Mouse (Mus musculus) neural tube, embryonic 13.5 days (tissue): ENCODE results near the gene Poln. TPM values are rescaled to one million over a fixed set of nuclear protein-coding genes. Genes with fewer than 3 reads are reported as not detected.
A peak's percentile ranks its signal among the peaks of the same experiment; 100 is the strongest.

Experiments used
- ATAC-seq: fragments of 200-750 bp; cut with Nextera tagmentation; 2 replicates; pipeline ENCODE4 v1.8.0; 2017; ENCODE audit warnings: low read depth, mild to moderate bottlenecking, moderate TSS enrichment, moderate library complexity
- H3K27ac ChIP-seq: fragments of 300-500 bp; sonication (generic); replicated peaks from 2 replicates; pipeline ENCODE4 v1.5.1; 2015; ENCODE audit warnings: moderate library complexity, mild to moderate bottlenecking, inconsistent platforms
- H3K27me3 ChIP-seq: fragments of 300-500 bp; sonication (generic); 2 replicates; pipeline ENCODE4 v1.6.1; 2015; ENCODE audit warnings: mild to moderate bottlenecking, inconsistent platforms
- H3K36me3 ChIP-seq: fragments of 300-500 bp; sonication (generic); 2 replicates; pipeline ENCODE4 v1.6.1; 2015; ENCODE audit warnings: mild to moderate bottlenecking, inconsistent platforms
- H3K4me1 ChIP-seq: fragments of 300-500 bp; sonication (generic); replicated peaks from 2 replicates; pipeline ENCODE4 v1.6.1; 2015; ENCODE audit warnings: inconsistent platforms
- H3K4me2 ChIP-seq: fragments of 300-500 bp; sonication (generic); 2 replicates; pipeline ENCODE4 v1.6.1; 2015; ENCODE audit warnings: inconsistent platforms, mild to moderate bottlenecking, moderate library complexity
- H3K4me3 ChIP-seq: fragments of 300-500 bp; sonication (generic); 2 replicates; pipeline ENCODE4 v1.5.1; 2015; ENCODE audit warnings: mild to moderate bottlenecking, inconsistent platforms
- H3K9ac ChIP-seq: fragments of 300-500 bp; sonication (generic); 2 replicates; pipeline ENCODE4 v1.6.1; 2015; ENCODE audit warnings: moderate library complexity, mild to moderate bottlenecking, inconsistent platforms
- H3K9me3 ChIP-seq: fragments of 300-500 bp; sonication (generic); 2 replicates; pipeline ENCODE4 v1.6.1; 2016; ENCODE audit warnings: inconsistent platforms
- WGBS: fragments of 180-500 bp; shearing (Covaris S2); methylation state at CpG from one replicate; pipeline ENCODE4 v1.1.7; 2015; 5-methylcytosine and 5-hydroxymethylcytosine counted together
- polyA plus RNA-seq: library from polyadenylated mRNA; unstranded; fragments of >200 nt; fragmentation: Nextera tagmentation; extraction: Ambion mirVana; gene quantifications from 2 replicates; pipeline ENCODE4 v1.2.1, GENCODE M21; 2015

The Poln gene
- 0.29 and 1.0 TPM in 2 replicates for polyA plus RNA-seq

GRCm38 (mm10) chr5:34168950-34169891 is at the start of gene Poln, which contains the start of gene Haus3:
Gene Poln (minus strand): TSS chr5:34169448.
Gene Haus3 (minus strand): TSS chr5:34169527.
- ATAC-seq = peak; percentile 100
- no peaks in the 10 kb centered on the region for H3K27me3 ChIP-seq
- WGBS = under 1% methylated on average over 57 of the region's 57 CpGs

DNA sequence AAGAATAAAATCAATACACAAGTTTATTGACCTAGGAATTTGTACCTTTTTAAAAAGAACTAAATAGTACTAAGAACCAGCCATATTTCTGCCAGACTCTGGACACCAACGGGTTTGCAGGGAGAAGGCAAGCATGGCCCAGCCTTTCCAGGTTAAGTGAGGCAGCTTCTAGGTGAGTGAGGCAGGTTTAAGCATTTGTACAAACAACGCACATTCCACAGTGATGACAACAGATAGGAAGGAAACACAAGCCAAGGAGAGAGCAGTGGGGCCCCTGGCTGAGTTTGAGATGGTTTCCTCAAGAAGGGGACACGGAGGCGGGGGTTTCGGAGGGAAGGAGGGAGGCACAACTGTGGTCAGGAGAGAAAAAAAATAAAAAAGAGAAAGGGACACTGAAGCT is 49.4 kb upstream of the Poln start:
- Histone ChIP-seq H3K27me3 (no peaks in the 10 kb centered on the region), H3K36me3 (no peaks in the 10 kb centered on the region; the same call in 1 of the 2 replicates), H3K4me1 (no peaks in the 10 kb centered on the region), H3K9ac (no peak overlapping the region), H3K9me3 (no peaks in the 10 kb centered on the region), H3K4me2 (no peak overlapping the region), H3K27ac (no peak overlapping the region), H3K4me3 (no peak overlapping the region)
- no peak for ATAC-seq
- WGBS = 86% methylated on average over 5 of the region's 5 CpGs

More at GRCm38 (mm10) chr5:34168950-34169891, at the start of gene Poln, which contains the start of gene Haus3:
- peak within 1 kb of the TSS; percentile 72 for H3K4me2 ChIP-seq
- H3K4me3 ChIP-seq = peak within 1 kb of the TSS; percentile 78
- H3K27ac ChIP-seq = peak within 1 kb of the TSS; percentile 91
- H3K9ac ChIP-seq = peak within 1 kb of the TSS; percentile 90
- H3K9me3 ChIP-seq = no peaks in the 10 kb centered on the region
- H3K36me3 ChIP-seq = peaks cover 25% of the 10 kb centered on the region
- H3K4me1 ChIP-seq = peaks cover 44% of the 10 kb centered on the region

DNA sequence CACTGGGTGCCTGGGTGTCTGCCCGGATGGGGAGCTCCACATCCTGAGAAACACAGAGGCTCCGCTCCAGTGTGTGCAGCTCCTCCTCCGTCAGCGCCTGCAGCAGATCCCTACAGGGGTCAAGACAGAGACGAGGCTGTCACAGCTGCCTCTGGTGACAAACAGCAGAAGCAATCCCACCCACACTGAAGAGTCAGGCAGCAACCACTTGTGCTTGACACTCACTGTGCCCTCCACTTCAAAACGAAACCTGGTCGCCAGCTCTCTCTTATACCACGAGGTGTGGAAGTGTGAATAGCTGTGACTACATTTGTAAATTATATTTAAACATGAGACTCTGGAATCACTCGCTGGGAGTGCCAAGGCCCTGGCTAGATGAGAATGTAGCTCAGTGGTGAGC is 48.5 kb upstream of the Poln start:
- no peak overlapping the region for H3K4me3 ChIP-seq
- no peak overlapping the region for H3K9ac ChIP-seq
- no peaks in the 10 kb centered on the region for H3K9me3 ChIP-seq
- H3K27me3 ChIP-seq = no peaks in the 10 kb centered on the region
- peaks cover 3% of the 10 kb centered on the region; the same call in 1 of the 2 replicates for H3K36me3 ChIP-seq
- ATAC-seq = no peak
- no peak overlapping the region for H3K27ac ChIP-seq
- 74% methylated on average over 9 of the region's 9 CpGs for WGBS
- no peaks in the 10 kb centered on the region for H3K4me1 ChIP-seq
- H3K4me2 ChIP-seq = no peak overlapping the region

DNA sequence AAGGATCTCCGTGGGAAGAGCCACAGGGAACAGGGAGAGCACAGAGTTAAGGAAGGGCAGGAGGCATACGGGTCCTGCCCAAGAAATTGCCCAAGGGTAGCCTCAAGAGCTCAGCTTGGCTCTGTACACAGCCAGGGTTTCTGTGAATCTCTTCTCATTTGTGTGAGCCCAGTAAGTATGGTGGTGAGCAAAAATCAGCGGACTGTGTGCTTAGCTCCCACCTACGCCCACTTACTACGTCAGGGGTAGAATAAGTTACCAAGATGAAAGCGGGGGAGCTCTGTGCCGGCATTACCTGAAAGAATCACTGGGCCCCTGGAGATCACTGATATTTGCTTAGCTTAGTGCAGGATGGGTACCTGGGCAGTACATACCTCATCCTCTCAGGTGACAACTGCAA is 46.8 kb upstream of the Poln start:
- Histone ChIP-seq H3K9ac (no peak overlapping the region), H3K36me3 (peaks cover 3% of the 10 kb centered on the region; the same call in 1 of the 2 replicates), H3K4me3 (no peak overlapping the region), H3K27me3 (no peaks in the 10 kb centered on the region), H3K27ac (no peak overlapping the region), H3K4me1 (no peaks in the 10 kb centered on the region), H3K4me2 (no peak overlapping the region), H3K9me3 (no peaks in the 10 kb centered on the region)
- no peak for ATAC-seq
- 84% methylated on average over 7 of the region's 7 CpGs for WGBS

GRCm38 (mm10) chr5:34213659-34214058 is 44.4 kb upstream of the Poln start:
- no peak for ATAC-seq
- Histone ChIP-seq H3K9ac (no peak overlapping the region), H3K36me3 (peaks cover 3% of the 10 kb centered on the region; the same call in 1 of the 2 replicates), H3K4me2 (no peak overlapping the region), H3K27ac (no peak overlapping the region), H3K27me3 (no peaks in the 10 kb centered on the region), H3K9me3 (no peaks in the 10 kb centered on the region), H3K4me1 (no peaks in the 10 kb centered on the region), H3K4me3 (no peak overlapping the region)
- 83% methylated on average over 8 of the region's 8 CpGs for WGBS

GRCm38 (mm10) chr5:34210279-34210678 is 41.0 kb upstream of the Poln start:
- Histone ChIP-seq H3K4me3 (no peak overlapping the region), H3K9ac (no peak overlapping the region), H3K27ac (no peak overlapping the region), H3K36me3 (peaks cover 3% of the 10 kb centered on the region; the same call in 1 of the 2 replicates), H3K4me1 (0 out of 2 replicates have a peak, but pooled peaks cover 4% of the 10 kb centered on the region), H3K9me3 (no peaks in the 10 kb centered on the region), H3K4me2 (no peak overlapping the region), H3K27me3 (no peaks in the 10 kb centered on the region)
- 0% methylated on average over 1 of the region's 1 CpGs for WGBS
- peak; percentile 87 for ATAC-seq

GRCm38 (mm10) chr5:34207503-34207902 is 38.3 kb upstream of the Poln start:
- 67% methylated on average over 3 of the region's 3 CpGs for WGBS
- H3K4me3 ChIP-seq = no peak overlapping the region
- no peak for ATAC-seq
- no peaks in the 10 kb centered on the region for H3K27me3 ChIP-seq
- H3K4me2 ChIP-seq = no peak overlapping the region
- no peak overlapping the region for H3K27ac ChIP-seq
- H3K4me1 ChIP-seq = 0 out of 2 replicates have a peak, but pooled peaks cover 4% of the 10 kb centered on the region
- no peaks in the 10 kb centered on the region for H3K9me3 ChIP-seq
- no peak overlapping the region for H3K9ac ChIP-seq
- no peaks in the 10 kb centered on the region for H3K36me3 ChIP-seq

DNA sequence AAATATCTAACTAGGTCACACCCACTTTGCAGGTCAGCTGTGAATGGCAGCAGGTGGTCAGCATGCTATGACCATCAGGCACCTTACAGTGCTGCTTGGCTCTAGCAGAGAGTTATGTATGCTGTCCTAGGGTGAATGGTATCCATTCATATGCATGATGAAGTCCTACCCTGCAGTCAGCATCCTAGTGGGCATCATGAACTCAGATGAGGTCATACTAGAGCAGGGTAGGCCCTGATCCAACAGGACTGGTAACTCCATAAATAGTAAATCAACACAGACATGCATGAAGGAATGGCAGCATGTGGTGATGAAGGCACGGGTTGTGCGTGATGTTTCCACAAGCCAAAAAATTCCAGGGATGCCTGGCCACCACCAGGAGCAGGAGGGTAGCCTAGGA is 36.5 kb upstream of the Poln start:
- Histone ChIP-seq H3K27ac (no peak overlapping the region), H3K36me3 (no peaks in the 10 kb centered on the region), H3K4me1 (0 out of 2 replicates have a peak, but pooled peaks cover 4% of the 10 kb centered on the region), H3K9me3 (no peaks in the 10 kb centered on the region), H3K4me2 (no peak overlapping the region), H3K4me3 (no peak overlapping the region), H3K27me3 (no peaks in the 10 kb centered on the region), H3K9ac (no peak overlapping the region)
- WGBS = 67% methylated on average over 2 of the region's 2 CpGs
- ATAC-seq = no peak

GRCm38 (mm10) chr5:34204911-34205310 is 35.7 kb upstream of the Poln start:
- Histone ChIP-seq H3K4me1 (0 out of 2 replicates have a peak, but pooled peaks cover 4% of the 10 kb centered on the region), H3K27me3 (no peaks in the 10 kb centered on the region), H3K4me2 (no peak overlapping the region), H3K36me3 (no peaks in the 10 kb centered on the region), H3K27ac (no peak overlapping the region), H3K9ac (no peak overlapping the region), H3K4me3 (no peak overlapping the region), H3K9me3 (no peaks in the 10 kb centered on the region)
- WGBS = 89% methylated on average over 2 of the region's 2 CpGs
- no peak for ATAC-seq

DNA sequence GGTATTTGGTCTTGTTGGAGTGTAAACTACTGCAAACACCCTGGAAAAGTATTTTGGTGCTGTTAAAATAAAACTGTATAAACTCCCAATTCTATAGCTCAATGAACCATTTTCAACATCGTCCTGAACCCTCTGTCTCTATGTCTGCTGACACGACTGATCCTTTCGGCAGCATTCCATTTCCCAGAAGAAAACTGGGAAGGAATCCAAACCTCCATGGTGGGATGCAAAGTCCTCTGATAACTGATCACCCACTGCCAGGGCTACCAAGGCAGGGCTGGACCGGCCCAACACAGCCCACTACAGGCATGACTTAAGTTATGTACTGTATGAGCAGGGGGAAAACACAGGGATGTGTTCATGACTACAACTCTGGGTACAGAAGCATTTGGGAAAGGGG is 32.8 kb upstream of the Poln start:
- no peak for ATAC-seq
- 80% methylated on average over 4 of the region's 4 CpGs for WGBS
- H3K9ac ChIP-seq = no peak overlapping the region

DNA sequence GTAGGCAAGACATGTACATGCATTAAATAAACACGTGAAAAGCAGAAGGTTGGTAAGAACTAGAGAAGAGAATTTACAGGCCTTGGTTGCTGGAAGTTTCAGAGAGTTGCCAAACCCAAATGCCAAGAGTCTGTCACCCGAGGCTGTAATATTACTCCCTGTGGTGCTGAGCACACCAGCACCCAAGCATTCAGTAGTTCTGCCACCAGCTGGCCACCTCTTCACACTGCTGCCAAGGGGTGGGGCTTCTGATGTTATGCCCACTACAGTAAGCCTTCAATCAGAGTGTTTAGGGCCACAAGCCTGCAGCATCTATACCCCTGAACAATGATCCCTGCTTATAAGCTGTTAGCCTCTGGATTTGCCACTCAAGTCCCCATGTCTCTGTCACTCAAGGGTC is 32.1 kb upstream of the Poln start:
- ATAC-seq = no peak
- Histone ChIP-seq H3K27me3 (no peaks in the 10 kb centered on the region), H3K4me3 (no peak overlapping the region), H3K9ac (no peak overlapping the region), H3K4me1 (no peaks in the 10 kb centered on the region), H3K36me3 (no peaks in the 10 kb centered on the region), H3K4me2 (no peak overlapping the region), H3K27ac (no peak overlapping the region), H3K9me3 (no peaks in the 10 kb centered on the region)
- 78% methylated on average over 2 of the region's 2 CpGs for WGBS

More for the DNA sequence above, 32.8 kb upstream of the Poln start:
- Histone ChIP-seq H3K36me3 (no peaks in the 10 kb centered on the region), H3K4me2 (no peak overlapping the region), H3K27ac (no peak overlapping the region), H3K4me1 (no peaks in the 10 kb centered on the region), H3K27me3 (no peaks in the 10 kb centered on the region), H3K9me3 (no peaks in the 10 kb centered on the region), H3K4me3 (no peak overlapping the region)

- Histone ChIP-seq H3K27me3 (no peaks in the 10 kb centered on the region), H3K4me3 (no peak overlapping the region), H3K36me3 (no peaks in the 10 kb centered on the region), H3K9ac (no peak overlapping the region), H3K27ac (no peak overlapping the region), H3K4me2 (no peak overlapping the region), H3K9me3 (no peaks in the 10 kb centered on the region), H3K4me1 (no peaks in the 10 kb centered on the region)
- ATAC-seq = no peak
- 86% methylated on average over 6 of the region's 6 CpGs for WGBS
These were observed 29.4 kb upstream of the Poln start for GRCm38 (mm10) chr5:34198615-34199014.
